Mouse (Mus musculus): ENCODE measurements around the gene Cdk15.

Cdk15 gene

DNA sequence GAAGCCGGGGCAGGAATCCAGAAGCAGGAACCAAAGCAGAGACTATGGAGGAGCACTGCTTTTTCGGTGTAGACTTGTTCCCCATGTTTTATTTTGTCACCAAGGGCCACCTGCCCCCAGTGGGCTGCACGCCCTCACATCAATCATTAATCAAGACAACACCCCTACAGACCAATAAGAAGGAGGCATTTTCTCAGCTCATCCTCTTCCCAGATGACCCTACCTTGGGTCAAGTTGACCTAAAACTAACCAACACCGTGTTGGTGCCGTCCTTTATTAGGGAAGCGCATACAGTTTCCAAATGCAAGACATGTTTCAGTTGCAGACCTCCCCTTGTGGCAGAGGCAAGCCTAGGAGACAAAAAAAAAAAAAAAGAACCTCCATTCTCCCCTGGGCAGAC lies 132.5 kb downstream of the Cdk15 start:
- H3K36me3 ChIP-seq (ENCODE audit: control insufficient read depth, insufficient read depth, low read length, poor library complexity, severe bottlenecking): no peaks in the 10 kb centered on the region
- no peak for DNase-seq (ENCODE audit: low read depth, low spot score)
- H3K27me3 ChIP-seq (ENCODE audit: control insufficient read depth, insufficient read depth, low read length, poor library complexity, severe bottlenecking): no peaks in the 10 kb centered on the region

DNA sequence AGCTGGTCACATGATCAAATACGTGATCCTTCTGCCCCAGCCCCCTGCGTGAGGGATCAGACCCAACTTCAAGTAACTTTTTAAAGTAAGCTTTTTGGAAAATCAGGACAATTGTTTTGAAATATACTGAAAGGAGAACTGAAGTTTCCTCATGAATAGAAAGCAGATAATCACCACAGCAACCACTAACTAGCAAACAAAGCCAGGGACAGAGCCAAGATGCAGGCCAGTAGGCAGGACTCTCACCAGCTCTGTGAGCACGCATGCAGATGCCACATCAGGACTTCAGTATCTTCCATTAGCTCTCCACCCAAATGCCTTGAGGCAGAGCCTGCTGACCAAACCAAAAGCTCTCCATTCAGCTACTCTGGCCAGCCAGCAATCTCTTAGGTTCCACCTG lies 135.0 kb downstream of the Cdk15 start:
- no peaks in the 10 kb centered on the region for H3K36me3 ChIP-seq (ENCODE audit: control insufficient read depth, insufficient read depth, low read length, poor library complexity, severe bottlenecking)
- no peak for DNase-seq (ENCODE audit: low read depth, low spot score)
- no peaks in the 10 kb centered on the region for H3K27me3 ChIP-seq (ENCODE audit: control insufficient read depth, insufficient read depth, low read length, poor library complexity, severe bottlenecking)

DNA sequence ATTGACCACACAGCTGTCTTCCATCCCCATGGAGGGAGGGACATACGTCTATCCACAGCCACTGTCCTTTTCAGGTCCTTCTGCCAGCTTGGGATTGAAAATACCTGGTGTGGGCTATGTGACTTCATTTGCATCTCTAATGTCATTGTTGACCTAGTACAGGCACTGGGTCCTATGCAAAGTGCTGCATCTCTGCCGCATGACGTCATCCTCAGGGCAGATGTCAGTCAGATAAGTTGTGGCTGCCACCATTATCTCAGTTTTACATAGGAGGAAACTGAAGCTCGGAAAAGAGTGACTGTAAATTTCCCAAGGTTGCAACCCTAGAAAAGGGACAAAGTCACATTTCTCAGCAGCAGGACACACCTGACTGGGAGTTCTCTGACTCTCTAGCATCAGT lies 137.4 kb downstream of the Cdk15 start:
- no peak for DNase-seq (ENCODE audit: low read depth, low spot score)
- no peaks in the 10 kb centered on the region for H3K36me3 ChIP-seq (ENCODE audit: control insufficient read depth, insufficient read depth, low read length, poor library complexity, severe bottlenecking)
- H3K27me3 ChIP-seq (ENCODE audit: control insufficient read depth, insufficient read depth, low read length, poor library complexity, severe bottlenecking): no peaks in the 10 kb centered on the region

DNA sequence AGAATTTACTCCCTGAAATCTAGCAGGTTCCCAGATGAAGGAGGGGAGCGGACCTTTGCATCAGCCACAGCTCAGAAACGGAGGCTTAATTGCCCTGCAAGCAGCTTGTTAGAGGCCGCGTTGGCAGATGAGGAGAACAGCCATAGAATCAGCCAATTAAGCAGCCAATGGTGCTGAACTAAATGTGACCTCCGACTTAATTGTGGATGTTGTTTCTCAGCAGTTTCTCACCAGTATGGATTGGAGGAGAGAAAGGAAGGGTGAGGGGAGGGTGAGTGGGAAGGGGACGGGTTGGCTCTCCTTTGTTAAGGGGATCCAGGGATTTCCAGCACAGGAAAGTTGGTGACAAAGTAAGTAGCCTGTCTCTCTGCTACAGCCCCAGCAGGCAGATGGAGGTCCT lies 137.9 kb downstream of the Cdk15 start:
- H3K36me3 ChIP-seq (ENCODE audit: control insufficient read depth, insufficient read depth, low read length, poor library complexity, severe bottlenecking): no peaks in the 10 kb centered on the region
- no peak for DNase-seq (ENCODE audit: low read depth, low spot score)
- H3K27me3 ChIP-seq (ENCODE audit: control insufficient read depth, insufficient read depth, low read length, poor library complexity, severe bottlenecking): no peaks in the 10 kb centered on the region

DNA sequence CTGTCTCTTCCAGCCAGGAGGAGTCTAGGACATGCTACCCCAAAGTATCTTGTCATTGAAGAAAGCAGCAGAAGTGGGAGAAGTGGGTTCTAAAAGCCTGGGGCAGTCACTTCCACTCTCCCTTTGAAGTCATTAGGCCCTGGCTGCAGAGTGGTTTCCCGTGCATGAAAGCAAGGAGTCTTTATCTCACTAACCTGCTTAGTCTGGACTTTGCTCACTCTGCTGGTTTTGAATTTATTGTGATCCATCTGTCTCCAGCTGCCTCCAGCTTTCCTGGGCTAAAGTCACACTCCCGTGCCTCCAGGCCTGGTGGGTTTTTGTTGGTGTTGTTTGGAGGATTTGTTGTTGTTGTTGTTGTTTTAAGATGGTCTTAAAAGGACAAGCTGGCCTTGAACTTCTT lies 139.3 kb downstream of the Cdk15 start:
- Histone ChIP-seq H3K36me3 (ENCODE audit: control insufficient read depth, insufficient read depth, low read length, poor library complexity, severe bottlenecking) (no peaks in the 10 kb centered on the region), H3K27me3 (ENCODE audit: control insufficient read depth, insufficient read depth, low read length, poor library complexity, severe bottlenecking) (no peaks in the 10 kb centered on the region)
- DNase-seq (ENCODE audit: low read depth, low spot score): no peak

DNA sequence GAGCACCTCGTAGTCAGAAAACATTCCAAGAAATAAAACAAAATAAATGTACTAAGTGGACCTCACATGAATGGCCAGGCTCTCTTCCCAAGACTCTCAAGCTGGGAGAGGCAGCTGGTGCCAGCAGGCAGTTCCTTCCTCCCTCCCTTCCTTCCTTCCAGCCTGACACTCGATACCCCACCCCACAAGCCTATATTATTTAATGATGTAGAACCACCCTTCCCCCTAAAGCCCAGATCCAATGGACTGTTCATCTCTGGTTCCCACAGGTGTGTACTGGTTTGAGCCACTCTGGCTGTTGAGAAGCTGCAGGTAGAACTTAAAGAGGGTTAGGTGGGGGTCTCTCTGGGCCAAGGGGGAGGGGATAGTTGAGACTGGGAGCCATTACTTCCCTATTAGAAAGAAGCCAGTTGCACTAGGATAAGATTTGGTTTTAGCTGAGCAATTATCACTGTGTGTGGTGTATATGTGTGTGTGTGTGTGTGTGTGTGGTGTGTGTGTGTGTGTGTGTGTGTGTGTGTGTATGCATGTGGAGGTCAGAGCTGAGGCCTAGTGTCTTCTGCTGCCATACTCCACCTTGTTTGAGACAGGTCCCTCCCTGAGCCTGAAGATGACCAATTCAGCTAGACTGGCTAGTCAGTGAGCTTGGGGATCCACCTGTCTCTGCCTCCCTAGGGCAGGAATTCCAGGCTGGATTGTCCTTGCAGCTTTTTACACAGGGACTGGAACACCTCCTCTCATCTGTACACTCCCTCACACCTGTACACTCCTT lies 143.0 kb downstream of the Cdk15 start:
- DNase-seq (ENCODE audit: low read depth, low spot score): no peak
- no peaks in the 10 kb centered on the region for H3K36me3 ChIP-seq (ENCODE audit: control insufficient read depth, insufficient read depth, low read length, poor library complexity, severe bottlenecking)
- no peaks in the 10 kb centered on the region for H3K27me3 ChIP-seq (ENCODE audit: control insufficient read depth, insufficient read depth, low read length, poor library complexity, severe bottlenecking)

DNA sequence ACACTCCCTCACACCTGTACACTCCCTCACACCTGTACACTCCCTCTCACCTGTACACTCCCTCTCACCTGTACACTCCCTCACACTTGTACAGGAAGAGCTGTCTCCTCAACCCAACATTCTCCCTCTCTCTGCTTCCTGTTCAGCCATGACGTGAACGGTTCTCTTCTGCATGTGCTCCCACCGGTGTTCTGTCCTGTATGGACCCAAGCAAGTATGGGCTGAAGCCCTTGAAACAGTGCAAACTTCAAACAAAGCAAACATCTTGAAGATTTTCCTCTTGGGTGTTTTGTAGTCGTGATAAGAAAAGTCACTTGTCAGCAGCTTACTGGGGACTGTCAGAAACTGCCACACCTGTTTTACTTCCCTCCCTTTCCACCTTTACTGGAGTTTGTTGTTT lies 144.5 kb downstream of the Cdk15 start:
- Histone ChIP-seq H3K27me3 (ENCODE audit: control insufficient read depth, insufficient read depth, low read length, poor library complexity, severe bottlenecking) (no peaks in the 10 kb centered on the region), H3K36me3 (ENCODE audit: control insufficient read depth, insufficient read depth, low read length, poor library complexity, severe bottlenecking) (no peaks in the 10 kb centered on the region)
- no peak for DNase-seq (ENCODE audit: low read depth, low spot score)
